Mouse (Mus musculus): Measurements from ENCODE around the gene Hjurp. TPM values are rescaled to one million over a fixed set of nuclear protein-coding genes. Genes with fewer than 3 reads are reported as not detected.

Gene Hjurp
- polyA plus RNA-seq, 1 experiment = 217 TPM

- H3K27me3 ChIP-seq (ENCODE audit: control insufficient read depth, insufficient read depth, low read length, poor library complexity, severe bottlenecking) = no peaks in the 10 kb centered on the region
- no peak for TF ChIP-seq POLR2A (IDR thresholded peaks at IDR 0.05; ENCODE audit: insufficient read depth, low read length)
- no peak for TF ChIP-seq CTCF (IDR thresholded peaks at IDR 0.05; ENCODE audit: low read depth, low read length)
- TF ChIP-seq EP300 (IDR thresholded peaks at IDR 0.05; ENCODE audit: insufficient read depth, low read depth, low read length) = no peak
- no peak overlapping the region for H3K27ac ChIP-seq (ENCODE audit: insufficient read depth, low read length)
- no peak overlapping the region for H3K9ac ChIP-seq (ENCODE audit: low read depth, poor library complexity, severe bottlenecking)
- peaks cover 3% of the 10 kb centered on the region; the same call in 1 of the 2 replicates for H3K36me3 ChIP-seq (ENCODE audit: control insufficient read depth, insufficient read depth, low read length, poor library complexity, severe bottlenecking)
- no peak overlapping the region for H3K4me3 ChIP-seq (ENCODE audit: low read depth, low read length)
- no peaks in the 10 kb centered on the region for H3K4me1 ChIP-seq (ENCODE audit: control insufficient read depth, insufficient read depth, low read length)
- H3K9me3 ChIP-seq (replicated peaks; ENCODE audit: control insufficient read depth, insufficient read depth, low read length, poor library complexity, severe bottlenecking) = no peaks in the 10 kb centered on the region
Measured at GRCm38 (mm10) chr1:88257681-88258080, 19.8 kb downstream of the Hjurp start.

GRCm38 (mm10) chr1:88256886-88257663 lies 20.4 kb downstream of the Hjurp start:
- Histone ChIP-seq H3K9me3 (replicated peaks; ENCODE audit: control insufficient read depth, insufficient read depth, low read length, poor library complexity, severe bottlenecking) (no peaks in the 10 kb centered on the region), H3K4me1 (ENCODE audit: control insufficient read depth, insufficient read depth, low read length) (no peaks in the 10 kb centered on the region), H3K36me3 (ENCODE audit: control insufficient read depth, insufficient read depth, low read length, poor library complexity, severe bottlenecking) (no peaks in the 10 kb centered on the region), H3K27me3 (ENCODE audit: control insufficient read depth, insufficient read depth, low read length, poor library complexity, severe bottlenecking) (no peaks in the 10 kb centered on the region), H3K9ac (ENCODE audit: low read depth, poor library complexity, severe bottlenecking) (no peak overlapping the region), H3K27ac (ENCODE audit: insufficient read depth, low read length) (no peak overlapping the region), H3K4me3 (ENCODE audit: low read depth, low read length) (no peak overlapping the region)
- TF ChIP-seq EP300 (IDR thresholded peaks at IDR 0.05; ENCODE audit: insufficient read depth, low read depth, low read length) (no peak), CTCF (IDR thresholded peaks at IDR 0.05; ENCODE audit: low read depth, low read length) (no peak), POLR2A (IDR thresholded peaks at IDR 0.05; ENCODE audit: insufficient read depth, low read length) (no peak)

GRCm38 (mm10) chr1:88255989-88256754 lies 21.3 kb downstream of the Hjurp start:
- Histone ChIP-seq H3K36me3 (ENCODE audit: control insufficient read depth, insufficient read depth, low read length, poor library complexity, severe bottlenecking) (no peaks in the 10 kb centered on the region), H3K4me1 (ENCODE audit: control insufficient read depth, insufficient read depth, low read length) (no peaks in the 10 kb centered on the region), H3K4me3 (ENCODE audit: low read depth, low read length) (no peak overlapping the region), H3K27me3 (ENCODE audit: control insufficient read depth, insufficient read depth, low read length, poor library complexity, severe bottlenecking) (no peaks in the 10 kb centered on the region), H3K9ac (ENCODE audit: low read depth, poor library complexity, severe bottlenecking) (no peak overlapping the region), H3K27ac (ENCODE audit: insufficient read depth, low read length) (no peak overlapping the region), H3K9me3 (replicated peaks; ENCODE audit: control insufficient read depth, insufficient read depth, low read length, poor library complexity, severe bottlenecking) (no peaks in the 10 kb centered on the region)
- TF ChIP-seq POLR2A (IDR thresholded peaks at IDR 0.05; ENCODE audit: insufficient read depth, low read length) (no peak), CTCF (IDR thresholded peaks at IDR 0.05; ENCODE audit: low read depth, low read length) (no peak), EP300 (IDR thresholded peaks at IDR 0.05; ENCODE audit: insufficient read depth, low read depth, low read length) (no peak)

DNA sequence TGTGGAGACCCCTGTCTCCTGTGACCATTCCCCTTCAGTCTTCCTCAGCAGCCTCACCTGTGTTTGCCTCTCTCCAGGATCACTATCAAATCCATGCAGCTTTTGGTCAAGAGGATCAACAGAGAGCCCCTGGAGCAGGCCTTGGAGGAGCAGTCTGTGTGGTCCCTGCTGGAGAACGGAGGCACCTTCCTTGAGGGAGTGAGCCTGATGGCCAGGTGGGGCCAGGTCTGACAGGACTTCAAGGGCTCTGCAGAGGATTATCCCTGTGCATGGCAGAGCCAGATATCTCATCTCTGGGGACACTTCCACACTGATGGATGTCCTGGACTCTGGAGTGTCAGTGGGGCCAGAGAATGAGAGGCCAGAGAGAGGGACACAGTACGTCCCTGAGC lies 22.0 kb downstream of the Hjurp start:
- Histone ChIP-seq H3K9ac (ENCODE audit: low read depth, poor library complexity, severe bottlenecking) (no peak overlapping the region), H3K36me3 (ENCODE audit: control insufficient read depth, insufficient read depth, low read length, poor library complexity, severe bottlenecking) (no peaks in the 10 kb centered on the region), H3K4me1 (ENCODE audit: control insufficient read depth, insufficient read depth, low read length) (no peaks in the 10 kb centered on the region), H3K4me3 (ENCODE audit: low read depth, low read length) (no peak overlapping the region), H3K9me3 (replicated peaks; ENCODE audit: control insufficient read depth, insufficient read depth, low read length, poor library complexity, severe bottlenecking) (no peaks in the 10 kb centered on the region), H3K27ac (ENCODE audit: insufficient read depth, low read length) (no peak overlapping the region), H3K27me3 (ENCODE audit: control insufficient read depth, insufficient read depth, low read length, poor library complexity, severe bottlenecking) (no peaks in the 10 kb centered on the region)
- TF ChIP-seq POLR2A (IDR thresholded peaks at IDR 0.05; ENCODE audit: insufficient read depth, low read length) (no peak), CTCF (IDR thresholded peaks at IDR 0.05; ENCODE audit: low read depth, low read length) (no peak), EP300 (IDR thresholded peaks at IDR 0.05; ENCODE audit: insufficient read depth, low read depth, low read length) (no peak)

DNA sequence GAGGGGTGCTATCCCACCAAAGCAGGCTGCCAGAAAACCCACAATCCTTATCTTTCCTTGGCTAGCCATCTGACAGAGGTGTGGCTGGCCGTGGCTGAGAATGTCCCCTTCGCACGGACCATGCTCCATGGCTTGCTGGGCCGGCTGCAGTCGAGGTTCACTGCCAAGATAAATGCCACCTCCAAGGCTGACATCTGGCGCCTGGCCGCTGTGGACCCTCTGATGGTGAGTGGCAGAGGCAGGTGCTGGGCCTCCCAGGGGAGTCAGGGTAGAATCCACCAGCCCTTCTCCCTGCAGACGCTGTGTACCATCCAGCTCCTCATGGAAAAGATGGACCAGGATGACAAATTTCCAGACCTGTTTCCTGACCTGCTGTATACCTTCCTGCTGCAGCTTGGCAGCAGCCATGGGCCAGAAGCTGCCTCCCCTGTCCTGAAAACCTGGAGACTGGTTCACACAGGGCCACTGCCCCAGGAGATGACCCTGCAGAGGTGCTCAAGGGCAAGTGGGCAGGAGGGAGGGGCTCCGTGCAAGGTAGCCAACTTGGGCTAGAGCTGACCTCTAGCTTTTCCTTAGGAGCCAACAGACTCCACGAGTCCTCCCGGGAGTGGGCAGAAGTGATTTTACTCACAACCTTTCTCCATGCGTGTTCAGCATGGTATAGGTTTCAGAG lies 22.5 kb downstream of the Hjurp start:
- H3K4me1 ChIP-seq (ENCODE audit: control insufficient read depth, insufficient read depth, low read length) = no peaks in the 10 kb centered on the region
- H3K4me3 ChIP-seq (ENCODE audit: low read depth, low read length) = no peak overlapping the region
- H3K36me3 ChIP-seq (ENCODE audit: control insufficient read depth, insufficient read depth, low read length, poor library complexity, severe bottlenecking) = no peaks in the 10 kb centered on the region
- no peaks in the 10 kb centered on the region for H3K9me3 ChIP-seq (replicated peaks; ENCODE audit: control insufficient read depth, insufficient read depth, low read length, poor library complexity, severe bottlenecking)
- no peak overlapping the region for H3K27ac ChIP-seq (ENCODE audit: insufficient read depth, low read length)
- no peaks in the 10 kb centered on the region for H3K27me3 ChIP-seq (ENCODE audit: control insufficient read depth, insufficient read depth, low read length, poor library complexity, severe bottlenecking)
- H3K9ac ChIP-seq (ENCODE audit: low read depth, poor library complexity, severe bottlenecking) = no peak overlapping the region
- TF ChIP-seq CTCF (IDR thresholded peaks at IDR 0.05; ENCODE audit: low read depth, low read length) (no peak), POLR2A (IDR thresholded peaks at IDR 0.05; ENCODE audit: insufficient read depth, low read length) (no peak), EP300 (IDR thresholded peaks at IDR 0.05; ENCODE audit: insufficient read depth, low read depth, low read length) (no peak)

Data from ES-Bruce4 (cell line).